Mouse (Mus musculus) cerebellum, adult 11 months (tissue): ENCODE data around the gene Ctps.
"Not testable (repeated sequence)": the region's sequence is repeated elsewhere in the genome, so short reads cannot be mapped to it uniquely, and the experiment has no call there.

Experiments
- DNase-seq: peaks from one replicate; pipeline ENCODE4 v3.0.0; 2022

Ctps gene

GRCm38 (mm10) chr4:120569486-120570437 is at the start of gene Ctps:
TSS of gene Ctps (minus strand) at chr4:120570276.
- peak; percentile 92 for DNase-seq

DNA sequence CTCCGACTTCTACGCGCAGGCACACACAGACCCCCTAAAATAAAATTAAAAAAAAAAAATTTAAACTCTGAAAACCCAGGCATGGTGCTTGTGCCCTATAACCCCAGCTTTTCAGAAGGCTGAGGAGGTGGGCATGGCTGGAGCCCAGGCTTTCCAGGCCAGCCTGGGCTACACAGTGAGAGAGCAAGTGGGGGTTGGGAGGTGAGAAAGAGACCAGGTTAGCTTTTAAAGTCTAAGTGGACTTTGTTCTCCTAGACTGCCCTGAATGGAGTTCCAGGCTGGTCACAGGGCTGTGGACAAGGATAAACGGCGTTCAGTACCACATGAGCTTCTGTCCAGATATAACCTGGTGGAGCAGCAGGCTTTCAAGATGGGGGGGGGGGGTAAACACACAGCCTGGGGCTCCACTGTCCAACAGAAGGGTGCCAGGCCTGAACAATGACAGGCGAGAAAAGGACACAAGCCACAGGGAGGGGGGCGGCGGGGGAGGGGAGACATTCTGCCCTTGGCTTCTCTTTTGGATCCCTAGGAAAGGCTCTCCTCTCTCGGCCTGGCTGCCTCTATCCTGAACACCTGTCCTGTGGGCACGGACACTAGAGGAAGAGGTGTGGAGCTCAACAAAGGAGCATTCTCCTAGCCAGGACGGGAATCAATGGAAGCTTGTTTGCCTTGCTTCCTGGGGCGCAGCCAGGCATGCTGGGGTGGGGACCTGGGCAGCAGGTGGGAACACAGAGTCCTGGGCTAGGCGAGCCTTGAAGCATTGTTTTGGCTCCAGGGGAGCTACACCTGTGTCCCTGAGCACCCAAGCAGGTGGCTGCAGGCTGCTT is 46.3 kb upstream of the Ctps start:
- peak; percentile 64 for DNase-seq

GRCm38 (mm10) chr4:120615528-120616081 is 45.5 kb upstream of the Ctps start:
- peak; percentile 47 for DNase-seq

DNA sequence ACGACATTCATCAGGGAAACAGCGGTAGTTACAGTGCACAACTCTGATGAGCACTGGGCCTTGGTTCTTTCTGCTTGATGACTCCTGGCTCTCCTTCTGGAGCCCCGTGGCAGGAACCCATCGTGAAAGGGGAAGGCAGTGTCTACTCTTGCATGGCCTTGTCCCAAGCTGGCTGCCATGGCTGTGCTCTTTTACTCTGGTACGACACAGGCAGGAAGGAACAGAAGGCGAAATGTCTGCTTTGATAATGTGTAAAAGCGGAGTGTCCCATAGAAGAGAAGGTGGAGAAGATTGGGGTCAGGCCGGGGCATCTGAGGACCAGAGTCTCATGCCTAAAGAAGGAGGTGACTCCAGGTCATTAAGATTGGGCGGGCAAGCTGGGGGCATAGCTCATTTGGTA is 44.6 kb upstream of the Ctps start:
- peak; percentile 32 for DNase-seq

DNA sequence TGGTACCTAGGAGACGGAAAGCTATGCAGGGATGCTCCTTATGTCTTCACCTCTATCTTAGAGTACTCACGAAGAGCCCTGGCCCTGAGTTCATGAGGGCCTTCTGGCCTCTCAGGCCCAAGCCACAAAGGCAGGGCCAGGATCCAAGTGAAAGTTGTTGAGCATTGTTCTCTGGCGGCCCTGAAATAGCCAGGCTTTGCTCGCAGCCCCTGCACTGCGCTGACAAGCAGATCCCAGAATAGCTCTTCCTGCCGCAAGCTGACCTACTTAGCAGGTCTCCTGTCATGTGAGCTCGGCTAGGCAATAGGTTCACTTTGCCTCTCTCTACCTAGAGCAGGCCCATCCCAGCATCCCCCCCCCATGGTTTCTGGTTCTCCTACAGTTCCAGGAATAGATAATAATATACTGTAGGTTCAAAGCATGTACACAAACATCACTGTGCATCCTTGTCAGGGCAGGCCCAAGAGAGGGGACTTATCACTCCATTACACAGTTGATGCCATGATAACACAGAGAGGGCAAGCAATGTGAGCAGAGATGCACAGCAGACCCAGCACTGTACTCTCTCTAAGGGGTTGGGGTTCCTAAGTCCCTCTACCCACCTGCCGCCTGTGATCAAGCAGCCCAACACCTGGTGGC is 43.7 kb upstream of the Ctps start:
- peak; percentile 88 for DNase-seq

DNA sequence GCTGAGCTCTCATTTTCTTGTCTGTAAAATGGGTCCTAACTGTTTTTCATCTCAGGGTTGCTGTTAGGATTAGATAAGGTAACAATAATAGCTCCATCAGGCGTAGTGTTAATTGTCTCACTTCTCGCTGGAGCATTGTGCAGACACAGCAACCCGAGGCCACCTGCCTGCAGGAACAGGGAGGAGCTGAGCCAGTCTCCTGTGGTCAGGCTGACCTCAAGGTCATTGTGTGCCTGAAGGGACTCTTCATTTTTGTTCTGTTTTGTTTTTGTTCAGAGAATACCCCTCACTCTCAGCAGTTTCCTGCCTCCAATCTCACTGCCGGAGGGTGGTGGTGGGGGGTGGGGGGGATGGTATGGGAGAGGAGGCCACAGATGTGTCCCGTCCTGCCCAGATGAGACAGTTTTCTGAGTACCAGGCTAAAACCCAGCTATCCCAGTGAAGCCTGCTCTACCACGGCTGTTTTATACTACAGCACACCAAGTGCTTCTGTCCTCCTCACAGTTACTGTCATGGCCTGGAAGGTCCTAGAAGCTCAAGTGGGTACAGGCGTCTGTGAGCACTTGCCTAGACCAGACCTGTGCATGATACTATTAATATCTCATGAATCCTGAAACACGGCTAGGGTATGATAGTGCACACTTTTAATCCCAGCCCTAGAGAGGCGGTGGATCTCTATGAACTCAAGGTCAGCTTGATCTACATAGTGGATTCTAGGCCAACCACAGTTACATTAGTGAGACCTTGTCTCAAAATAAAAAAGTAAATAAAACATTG is 42.4 kb upstream of the Ctps start:
- DNase-seq, result peak; percentile 46

- DNase-seq, result no peak
Observed at GRCm38 (mm10) chr4:120611005-120611404, 40.9 kb upstream of the Ctps start.

GRCm38 (mm10) chr4:120606941-120607340 is 36.9 kb upstream of the Ctps start:
- no peak for DNase-seq

- DNase-seq, result no peak
Observed at GRCm38 (mm10) chr4:120602669-120603068, 32.6 kb upstream of the Ctps start.

- no peak for DNase-seq
Observed at GRCm38 (mm10) chr4:120601774-120602173, 31.7 kb upstream of the Ctps start.

GRCm38 (mm10) chr4:120598922-120599321 is 28.8 kb upstream of the Ctps start:
- no peak for DNase-seq

- DNase-seq, result not testable (repeated sequence)
Observed at GRCm38 (mm10) chr4:120596210-120596609, 26.1 kb upstream of the Ctps start.

GRCm38 (mm10) chr4:120590973-120591372 is 20.9 kb upstream of the Ctps start:
- DNase-seq, result no peak

DNA sequence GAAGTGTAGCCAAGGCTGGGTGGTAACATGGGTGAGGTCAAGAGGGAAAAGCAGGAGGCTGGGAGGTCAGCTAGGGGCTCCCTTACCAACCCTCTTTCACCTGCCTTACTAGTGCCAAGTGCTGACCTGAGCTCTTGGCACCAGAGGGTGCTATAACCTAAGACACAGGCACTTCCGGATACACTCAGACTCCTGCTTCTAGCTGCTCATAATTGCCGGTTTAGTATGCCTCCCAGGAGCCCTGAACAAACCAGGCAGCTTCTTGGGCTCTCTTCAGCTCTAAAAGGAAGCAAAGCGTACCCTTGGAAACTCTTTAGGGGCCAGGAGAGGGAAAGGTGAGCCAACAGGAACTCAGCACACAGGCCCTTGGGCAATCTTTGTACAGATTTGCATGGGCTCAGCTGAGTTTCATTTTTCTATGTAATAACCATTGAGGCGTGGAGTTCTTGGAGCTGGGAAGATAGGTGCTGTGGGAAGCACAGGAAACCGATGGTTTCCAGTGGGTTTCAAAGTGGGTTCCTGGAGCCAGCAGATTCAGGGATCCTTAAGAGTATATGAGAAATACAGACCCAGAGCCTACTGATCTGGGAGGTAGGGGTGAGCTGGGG is 19.8 kb upstream of the Ctps start:
- peak; percentile 76 for DNase-seq

- no peak for DNase-seq
Observed at GRCm38 (mm10) chr4:120589070-120589469, 19.0 kb upstream of the Ctps start.

DNA sequence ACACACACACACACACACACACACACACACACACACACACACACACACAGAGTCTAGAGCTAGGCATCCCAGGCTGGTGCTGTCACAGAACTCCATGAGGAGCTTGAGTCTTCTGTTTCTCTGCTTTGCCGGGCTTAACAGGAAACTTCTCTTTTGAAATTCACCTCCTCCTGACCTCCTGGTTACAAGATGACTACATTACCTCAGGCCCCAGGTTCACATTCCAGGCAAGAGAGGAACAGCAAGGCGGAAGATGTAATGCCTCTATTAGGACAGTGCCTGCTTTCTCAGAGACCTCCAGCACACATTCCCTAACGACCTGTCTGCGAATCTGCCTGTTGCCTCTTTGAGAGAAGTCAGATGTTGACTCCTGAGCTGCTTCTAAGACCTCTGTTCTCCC is 18.4 kb upstream of the Ctps start, which contains the start of gene Gm8439:
Gene Gm8439 (plus strand): TSS at position 301 of the 400 bp plus-strand sequence.
- DNase-seq, result no peak

GRCm38 (mm10) chr4:120586986-120587385 is 16.9 kb upstream of the Ctps start:
- DNase-seq, result no peak

DNA sequence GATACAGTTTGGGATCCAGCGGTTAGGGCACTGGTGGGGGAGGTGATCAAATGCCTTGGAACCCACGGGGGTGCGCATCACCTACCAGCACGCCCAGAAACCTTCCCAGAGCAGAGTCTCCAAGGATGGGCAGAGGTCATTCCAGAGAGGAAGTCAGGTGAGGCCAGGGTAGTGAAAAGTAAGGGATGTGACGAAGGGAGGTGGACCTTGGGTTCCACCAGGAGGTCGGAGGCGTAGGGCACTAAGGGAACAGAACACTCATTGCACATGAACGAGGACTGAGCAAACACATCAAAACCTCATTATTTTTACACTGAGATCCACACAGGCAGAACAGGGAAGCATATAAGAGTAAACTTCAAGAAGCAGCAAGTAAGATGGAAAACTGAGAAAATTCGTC is 11.6 kb upstream of the Ctps start:
- DNase-seq, result no peak

DNA sequence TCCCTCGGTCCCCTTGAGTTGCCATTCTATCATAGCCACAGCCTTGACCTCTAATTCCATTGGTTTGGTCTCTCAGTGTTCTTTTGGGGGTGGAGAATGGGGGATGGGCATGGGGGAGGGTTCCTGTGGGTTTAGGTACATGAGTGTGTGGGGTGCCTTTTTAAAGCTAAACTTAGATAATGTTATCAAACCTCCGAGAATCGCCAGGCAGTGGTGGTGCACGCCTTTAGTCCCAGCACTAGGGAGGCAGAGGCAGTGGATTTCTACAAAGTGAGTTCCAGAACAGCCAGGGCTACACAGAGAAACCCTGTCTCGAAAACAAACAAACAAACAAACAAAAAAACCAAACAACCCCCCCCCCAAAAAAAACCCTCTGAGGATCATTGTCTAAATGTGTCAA is 10.8 kb upstream of the Ctps start:
- DNase-seq, result no peak

DNA sequence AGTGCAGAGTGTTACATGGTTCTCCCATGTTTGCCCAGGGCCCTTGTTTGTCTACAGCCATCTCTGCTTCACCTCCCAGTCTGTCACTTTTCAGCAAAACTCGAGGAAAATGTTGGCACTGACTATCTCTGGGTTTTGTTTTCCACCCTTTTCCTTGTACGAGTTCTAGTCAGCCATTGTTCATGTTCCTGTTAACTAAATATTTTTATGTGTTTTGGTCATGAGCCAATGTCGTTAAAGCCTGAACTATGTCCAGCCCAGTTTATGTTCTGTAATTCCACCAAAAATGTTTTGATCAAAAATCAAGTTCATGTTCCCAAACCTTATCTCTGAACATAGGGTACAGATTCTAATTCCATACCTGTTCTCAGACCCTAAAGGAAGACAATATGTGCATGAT is 1.6 kb upstream of the Ctps start:
- no peak for DNase-seq

DNA sequence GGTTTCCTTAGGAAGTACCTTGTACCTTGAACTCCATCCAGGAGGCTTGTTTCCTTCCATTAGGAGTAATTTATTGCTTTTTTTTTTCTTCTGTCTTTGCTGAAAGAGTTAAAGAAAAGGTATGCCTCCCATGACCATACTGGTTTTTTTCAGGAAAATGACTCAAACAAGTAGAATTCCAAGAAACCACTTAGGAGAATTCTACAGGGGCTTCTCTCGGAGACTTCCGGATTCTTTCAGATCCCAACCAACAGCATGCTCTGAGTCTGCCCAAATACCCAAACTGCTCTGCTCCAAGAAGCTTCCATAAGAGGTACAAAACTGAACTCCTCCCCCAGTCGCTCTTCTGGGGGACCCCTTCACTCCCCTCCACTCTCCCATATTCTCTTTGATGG is 991 bp upstream of the Ctps start:
- no peak for DNase-seq
